14 mouse cellular contexts compared by ENCODE assay signal in the genomic region with DNA sequence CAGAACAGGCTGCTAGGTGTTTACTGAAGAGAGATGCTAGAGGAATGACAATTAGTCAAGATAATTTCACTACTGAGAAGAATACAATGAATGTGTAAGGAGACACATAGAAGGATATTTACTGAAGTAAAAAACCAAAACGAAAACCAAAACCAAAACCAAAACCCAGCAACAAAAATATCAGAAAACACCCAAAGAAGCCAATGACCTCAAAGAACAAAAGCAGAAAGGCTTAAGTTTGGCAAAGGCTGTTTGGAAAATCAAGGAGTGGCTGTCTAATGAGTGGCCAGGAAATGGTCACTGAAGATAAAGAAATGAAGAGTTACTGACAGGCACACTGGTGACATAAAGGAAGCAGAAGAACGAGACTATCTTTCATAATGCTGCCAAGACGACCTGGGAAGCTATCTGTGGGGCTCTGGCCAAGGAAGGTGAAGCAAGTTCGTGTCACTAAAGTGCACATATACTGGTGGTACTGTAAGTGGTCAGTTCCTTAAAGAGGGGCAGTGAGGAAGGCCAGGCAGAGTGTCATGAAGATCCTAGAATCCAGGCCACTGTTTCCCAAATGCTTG. TPM values are rescaled to one million over a fixed set of nuclear protein-coding genes. Genes with fewer than 3 reads are reported as not detected.
A peak's percentile ranks its signal among the peaks of the same experiment; 100 is the strongest.
DNase-seq lines count a peak whose midpoint lies in the region; ATAC-seq and TF ChIP-seq lines count a peak whose summit lies in the region.
"Had no signal": no experiment of that assay in that cellular context is flagged by ENCODE, and none has a peak within 500 bp of the region (broad histone marks: within the 10 kb centered on the region; RNA-seq: fewer than 3 reads in every experiment).

No protein-coding gene starts in this region.

- no peak for ATAC-seq in heart, embryonic 16.5 days (replicated peaks; ENCODE audit: extremely low read depth, insufficient read depth, low FRiP score)
- no peak for ATAC-seq in kidney, embryonic 14.5 days (ENCODE audit: low FRiP score, low TSS enrichment)

- no peak for TF ChIP-seq POLR2A in spleen, adult 2 months (IDR thresholded peaks at IDR 0.05; ENCODE audit: low read depth, low read length)
- TF ChIP-seq POLR2A in cerebellum, adult 2 months (IDR thresholded peaks at IDR 0.05; ENCODE audit: borderline replicate concordance, insufficient read depth, low read length): no peak

- DNase-seq in heart, adult 8-10 months (ENCODE audit: low spot score): no peak
- DNase-seq in spleen, adult 2 months (ENCODE audit: low read depth in 1 of 2, low spot score in 2 of 2): no peak
- no peak for DNase-seq in spleen, postnatal 36 days (ENCODE audit: low spot score in 2 of 2)
- peak; percentile 4 for DNase-seq in splenic B cell, adult 2 months (ENCODE audit: low read depth, low spot score)
- DNase-seq in cerebellum, adult 2 months: no peak
- DNase-seq: cerebellum, adult 11-12 months; embryo, embryonic 11 days; kidney, adult 18-20 months had no signal

- H3K9me3 ChIP-seq in heart, embryonic 16.5 days (replicated peaks; ENCODE audit: control insufficient read depth, low read length): no peaks in the 10 kb centered on the region
- no peaks in the 10 kb centered on the region for H3K9me3 ChIP-seq in kidney, embryonic 14.5 days (ENCODE audit: control insufficient read depth, low read length)

- peaks cover 16% of the 10 kb centered on the region for H3K36me3 ChIP-seq in heart, embryonic 16.5 days (ENCODE audit: control insufficient read depth, insufficient read depth)
- peaks cover 10% of the 10 kb centered on the region for H3K36me3 ChIP-seq in spleen, adult 2 months (ENCODE audit: control insufficient read depth, insufficient read depth, low read length)
- H3K36me3 ChIP-seq in splenic B cell, adult 2 months (ENCODE audit: control insufficient read depth, insufficient read depth, low read length, poor library complexity, severe bottlenecking): peaks cover 9% of the 10 kb centered on the region
- H3K36me3 ChIP-seq in kidney, embryonic 14.5 days (ENCODE audit: control insufficient read depth, insufficient read depth, low read length): peaks cover 55% of the 10 kb centered on the region

- 55% methylated on average over 4 of the region's 4 CpGs for WGBS in heart, embryonic 16.5 days
- 17% methylated on average over 4 of the region's 4 CpGs for WGBS in spleen, adult 2 months
- WGBS in kidney, embryonic 14.5 days: 84% methylated on average over 4 of the region's 4 CpGs
- WGBS in cerebellum, adult 2 months: 47% methylated on average over 4 of the region's 4 CpGs

- peak overlapping the region; percentile 44; the same call in 1 of the 2 replicates for H3K27ac ChIP-seq in heart, embryonic 16.5 days (ENCODE audit: low read length)
- H3K27ac ChIP-seq in spleen, adult 2 months (ENCODE audit: insufficient read depth, low read length): peak overlapping the region; percentile 92
- H3K27ac ChIP-seq in brown adipose tissue, adult 24 weeks (replicated peaks; ENCODE audit: low read depth, low read length): peak overlapping the region; percentile 78
- no peak overlapping the region for H3K27ac ChIP-seq in kidney, embryonic 14.5 days (ENCODE audit: low read depth, low read length)
- H3K27ac ChIP-seq in cerebellum, adult 2 months (ENCODE audit: insufficient read depth, low read length): no peak overlapping the region

- no peak overlapping the region for H3K4me3 ChIP-seq in heart, embryonic 16.5 days (ENCODE audit: low read length)
- no peak overlapping the region for H3K4me3 ChIP-seq in spleen, adult 2 months (ENCODE audit: extremely low read depth, insufficient read depth, insufficient read length)
- no peak overlapping the region for H3K4me3 ChIP-seq in brown adipose tissue, adult 24 weeks (ENCODE audit: insufficient read depth, low read depth, low read length)
- H3K4me3 ChIP-seq in kidney, embryonic 14.5 days (ENCODE audit: low read length): no peak overlapping the region
- no peak overlapping the region for H3K4me3 ChIP-seq in cerebellum, adult 2 months (replicated peaks; ENCODE audit: insufficient read depth, low read depth, low read length)
- H3K4me3 ChIP-seq: erythroblast, embryonic 14.5 days had no signal

- no peak overlapping the region for H3K4me2 ChIP-seq in heart, embryonic 16.5 days (ENCODE audit: low read depth, low read length)
- no peak overlapping the region for H3K4me2 ChIP-seq in kidney, embryonic 14.5 days (replicated peaks; ENCODE audit: low read depth, low read length)
- H3K4me2 ChIP-seq: liver, embryonic 11.5 days had no signal

- TF ChIP-seq CTCF in spleen, adult 2 months (IDR thresholded peaks at IDR 0.05; ENCODE audit: extremely low read depth, insufficient read depth, insufficient read length, insufficient replicate concordance): no peak
- no peak for TF ChIP-seq CTCF in cerebellum, adult 2 months (IDR thresholded peaks at IDR 0.05; ENCODE audit: borderline replicate concordance, insufficient read depth, low read depth, low read length)

- no peaks in the 10 kb centered on the region for H3K27me3 ChIP-seq in heart, embryonic 16.5 days (ENCODE audit: control insufficient read depth, insufficient read depth, low read length)
- H3K27me3 ChIP-seq in spleen, adult 2 months (ENCODE audit: control insufficient read depth, insufficient read depth, low read length): no peaks in the 10 kb centered on the region
- H3K27me3 ChIP-seq in splenic B cell, adult 2 months (ENCODE audit: control insufficient read depth, insufficient read depth, low read length, poor library complexity, severe bottlenecking): no peaks in the 10 kb centered on the region
- no peaks in the 10 kb centered on the region for H3K27me3 ChIP-seq in kidney, embryonic 14.5 days (ENCODE audit: control insufficient read depth, insufficient read depth, low read length)
- H3K27me3 ChIP-seq in cerebellum, adult 2 months (ENCODE audit: control insufficient read depth, insufficient read depth, low read length): no peaks in the 10 kb centered on the region

- no peak overlapping the region for H3K9ac ChIP-seq in heart, embryonic 16.5 days (ENCODE audit: low read length)
- H3K9ac ChIP-seq in kidney, embryonic 14.5 days (ENCODE audit: low read depth, low read length): no peak overlapping the region

- H3K4me1 ChIP-seq in heart, embryonic 16.5 days (ENCODE audit: control insufficient read depth, insufficient read depth, low read length): no peaks in the 10 kb centered on the region; the same call in 1 of the 2 replicates
- peaks cover 13% of the 10 kb centered on the region; the same call in 1 of the 2 replicates for H3K4me1 ChIP-seq in spleen, adult 2 months (ENCODE audit: control insufficient read depth, insufficient read depth, insufficient read length)
- H3K4me1 ChIP-seq in brown adipose tissue, adult 24 weeks (ENCODE audit: control insufficient read depth, insufficient read depth, insufficient read length, low read length): peaks cover 14% of the 10 kb centered on the region
- H3K4me1 ChIP-seq in kidney, embryonic 14.5 days (ENCODE audit: control insufficient read depth, insufficient read depth, low read length): no peaks in the 10 kb centered on the region
- no peaks in the 10 kb centered on the region for H3K4me1 ChIP-seq in cerebellum, adult 2 months (ENCODE audit: control insufficient read depth, insufficient read depth, low read length)

RNA-seq across cellular contexts. Expression of gene Gosr1, which starts 27.5 kb away (rescaled TPM):
- polyA plus RNA-seq in heart, embryonic 16.5 days (2015; fragmentation: Nextera tagmentation; extraction: Ambion mirVana): 20.9 and 21.4 TPM in 2 replicates
- 10 to 100 TPM; 23.6 to 32.6 (median 27.9) TPM for total RNA-seq in heart, adult 8-10 months (2022)
- 11.8 and 12.2 TPM in 2 replicates for polyA plus RNA-seq in spleen, adult 2 months (2012; rRNA removed)
- 40.1 and 44.5 TPM in 2 replicates for polyA plus RNA-seq in brown adipose tissue, adult 24 weeks (2012; ENCODE audit: insufficient read depth, insufficient read length, missing spikeins)
- 24.1 and 37.3 TPM in 2 replicates for polyA plus RNA-seq in kidney, embryonic 14.5 days (2014; fragmentation: Nextera tagmentation; extraction: Ambion mirVana)
- 31.9 and 34.3 TPM in 2 replicates for polyA plus RNA-seq in cerebellum, adult 2 months (2012; rRNA removed)

RNA-seq across cellular contexts. Expression of gene Trarg1, which starts 56.2 kb away (rescaled TPM):
- polyA plus RNA-seq in heart, embryonic 16.5 days (2015; fragmentation: Nextera tagmentation; extraction: Ambion mirVana): 0.51 and 0.54 TPM in 2 replicates
- 1 to 10 TPM; 2.6 to 3.6 (median 3.1) TPM for total RNA-seq in heart, adult 8-10 months (2022)
- 0.61 and 0.78 TPM in 2 replicates for polyA plus RNA-seq in spleen, adult 2 months (2012; rRNA removed)
- polyA plus RNA-seq in brown adipose tissue, adult 24 weeks (2012; ENCODE audit: insufficient read depth, insufficient read length, missing spikeins): 368 and 373 TPM in 2 replicates
- polyA plus RNA-seq in kidney, embryonic 14.5 days (2014; fragmentation: Nextera tagmentation; extraction: Ambion mirVana): 0.81 and 0.89 TPM in 2 replicates
- polyA plus RNA-seq in cerebellum, adult 2 months (2012; rRNA removed): 0.21 and 0.38 TPM in 2 replicates
- total RNA-seq: megakaryocyte progenitor cell, adult 5-6 weeks had no signal
- polyA plus RNA-seq: erythroblast, embryonic 14.5 days had no signal

Comparison
In these comparisons a context has a peak if more than half of its experiments do, and no peak if none do; other contexts are left out.
1. H3K27ac ChIP-seq: peak in heart, embryonic 16.5 days (single experiment), spleen, adult 2 months (single experiment) and brown adipose tissue, adult 24 weeks (single experiment); none in kidney, embryonic 14.5 days (single experiment) and cerebellum, adult 2 months (single experiment).
2. RNA of gene Trarg1, which starts 56.2 kb away (polyA plus RNA-seq): 368 to 373 TPM in brown adipose tissue, adult 24 weeks; 0.81 to 0.89 TPM in kidney, embryonic 14.5 days, 0.61 to 0.78 TPM in spleen, adult 2 months, 0.51 to 0.54 TPM in heart, embryonic 16.5 days and 0.21 to 0.38 TPM in cerebellum, adult 2 months; every median in the first group is over 100 times any median in the second.